Mouse (Mus musculus): ENCODE measurements at regions not wholly inside any gene's neighbourhood (a gene's known extent, or its start where the extent isn't known, plus 50 kb on each side); places are given as distances from the start of the nearest gene placed in this dataset.

- no peak for DNase-seq (ENCODE audit: low spot score)
Observed at GRCm38 (mm10) chr4:97381084-97381483, 198.1 kb upstream of the Gm10192 start.

DNA sequence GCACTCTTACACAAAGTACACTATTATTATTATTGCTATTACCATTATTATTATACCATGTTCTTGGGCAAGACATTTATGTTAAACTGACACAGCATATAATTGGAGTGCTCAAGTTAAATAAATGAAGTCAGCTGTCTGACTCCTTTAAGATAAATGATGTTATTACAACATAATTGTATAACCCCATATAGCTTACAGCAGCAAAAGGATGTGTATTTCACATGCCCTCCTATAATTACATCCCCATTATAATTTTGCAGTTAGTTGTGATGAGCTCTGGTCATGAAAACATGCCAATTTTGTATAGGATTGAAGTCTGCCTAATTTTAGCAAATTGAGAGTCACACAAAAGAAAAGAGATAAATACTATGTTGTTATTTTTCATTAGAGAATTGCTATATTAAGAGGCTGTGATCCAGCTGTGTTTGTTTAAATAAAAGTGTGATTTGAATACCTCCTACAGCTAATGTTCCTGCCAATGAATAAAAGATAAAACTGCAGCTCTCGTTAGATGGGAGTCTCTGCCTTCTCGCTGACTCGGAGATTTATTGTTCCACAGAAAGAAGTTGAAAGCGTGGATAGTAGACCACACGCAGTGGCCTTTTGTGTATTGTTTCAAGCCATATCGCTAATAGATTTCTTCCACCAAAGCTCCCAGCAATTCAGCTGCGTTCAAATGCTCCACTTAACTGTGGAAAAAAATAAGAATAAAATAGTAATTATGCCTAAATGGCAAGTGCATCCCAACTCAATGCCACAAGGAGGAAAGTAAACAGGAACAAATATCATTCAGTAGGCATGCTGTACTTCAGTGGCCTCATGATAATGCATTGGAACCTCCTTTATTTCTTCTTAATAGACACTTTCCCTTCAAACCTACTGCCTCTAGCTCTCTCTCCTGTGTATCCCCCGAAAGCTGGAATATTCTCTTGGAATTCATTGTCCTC lies 194.9 kb upstream of the Gm10192 start:
- DNase-seq (ENCODE audit: low spot score): no peak

DNA sequence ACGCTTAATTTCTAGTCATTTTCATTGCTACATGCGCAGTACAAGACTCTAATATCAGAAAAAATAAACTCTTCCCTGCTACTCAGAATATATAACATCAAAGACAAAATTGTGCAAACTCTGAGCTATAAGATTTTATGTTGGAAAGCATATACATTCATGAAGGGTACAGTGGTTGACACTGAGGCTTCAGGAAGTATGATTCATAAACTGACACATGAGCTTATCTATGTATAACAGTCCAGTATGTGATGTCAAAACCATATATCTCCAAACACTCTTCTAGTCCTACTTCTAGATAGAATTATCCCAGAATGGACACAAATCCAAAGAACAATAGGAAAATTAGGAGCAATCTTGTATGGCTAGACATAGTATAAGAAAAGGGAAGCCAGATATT lies 177.5 kb upstream of the Gm10192 start:
- no peak for DNase-seq (ENCODE audit: low spot score)

- no peak for DNase-seq (ENCODE audit: low spot score)
Observed at GRCm38 (mm10) chr4:97357958-97358357, 175.0 kb upstream of the Gm10192 start.

GRCm38 (mm10) chr4:97346799-97347198 lies 163.8 kb upstream of the Gm10192 start:
- no peak for DNase-seq (ENCODE audit: low spot score)

DNA sequence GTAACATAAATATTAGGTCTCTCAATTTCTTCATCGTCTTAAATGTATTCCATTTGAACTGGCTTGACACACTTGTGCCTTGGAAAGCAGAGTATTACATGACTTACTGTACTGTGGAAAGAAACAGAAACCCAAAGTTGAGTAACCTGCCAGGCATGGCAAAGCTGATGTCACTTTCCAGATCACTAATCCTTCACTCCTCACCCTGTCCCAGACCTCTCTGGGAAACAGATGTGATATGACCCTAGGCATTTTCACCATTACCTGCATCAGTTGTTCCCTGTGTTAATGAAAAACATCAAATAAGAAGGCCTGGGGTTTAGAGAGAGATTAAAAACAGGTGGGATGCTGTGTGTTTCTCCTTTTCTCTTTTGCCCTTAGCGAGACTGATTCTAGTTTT lies 161.4 kb upstream of the Gm10192 start:
- no peak for DNase-seq (ENCODE audit: low spot score)

- DNase-seq (ENCODE audit: low spot score): no peak
Observed at GRCm38 (mm10) chr4:97343378-97343777, 160.4 kb upstream of the Gm10192 start.
